Mouse (Mus musculus) thymus, adult 2 months (tissue): ENCODE results near the gene Tmem209.

Source experiments
- CTCF ChIP-seq: fragments of 200-500 bp; IDR thresholded peaks from 2 replicates; pipeline ENCODE4 v1.5.1; 2012; ENCODE audit warnings: mild to moderate bottlenecking, control low read depth, low read length, moderate library complexity, borderline replicate concordance; ENCODE audit not compliant: control insufficient read depth, poor library complexity, insufficient read depth; ENCODE audit errors: extremely low read depth
- POLR2A ChIP-seq: fragments of 200-500 bp; IDR thresholded peaks from 2 replicates; pipeline ENCODE4 v1.6.1; 2012; ENCODE audit warnings: mild to moderate bottlenecking, low read length, control low read depth, moderate library complexity; ENCODE audit not compliant: control insufficient read depth, poor library complexity, insufficient read depth; ENCODE audit errors: extremely low read depth

- TF ChIP-seq CTCF (no peak), POLR2A (no peak)
Observed at GRCm38 (mm10) chr6:30541009-30541799, 31.6 kb upstream of the Tmem209 start, which contains the start of gene Cpa2.
